Mouse (Mus musculus) brain, embryonic 14.5 days (tissue): Measurements from ENCODE around the gene Zfp46.

Source experiments
- CTCF ChIP-seq: fragments of 200-500 bp; IDR thresholded peaks from 2 replicates; pipeline ENCODE4 v1.5.1; 2012; ENCODE audit warnings: inconsistent platforms, mild to moderate bottlenecking, moderate library complexity, borderline replicate concordance; ENCODE audit not compliant: insufficient read depth, insufficient read length; ENCODE audit errors: extremely low read depth
- POLR2A ChIP-seq: fragments of 200-500 bp; IDR thresholded peaks from 2 replicates; pipeline ENCODE4 v1.6.1; 2012; ENCODE audit warnings: mild to moderate bottlenecking, inconsistent platforms, borderline replicate concordance; ENCODE audit not compliant: poor library complexity, insufficient read depth, insufficient read length, severe bottlenecking; ENCODE audit errors: extremely low read depth

GRCm38 (mm10) chr4:136283783-136284182 lies 700 bp upstream of the Zfp46 start:
- TF ChIP-seq CTCF (no peak), POLR2A (no peak)
